Mouse (Mus musculus): ENCODE measurements at regions not wholly inside any gene's neighbourhood (a gene's known extent, or its start where the extent isn't known, plus 50 kb on each side); places are given as distances from the start of the nearest gene placed in this dataset.

DNA sequence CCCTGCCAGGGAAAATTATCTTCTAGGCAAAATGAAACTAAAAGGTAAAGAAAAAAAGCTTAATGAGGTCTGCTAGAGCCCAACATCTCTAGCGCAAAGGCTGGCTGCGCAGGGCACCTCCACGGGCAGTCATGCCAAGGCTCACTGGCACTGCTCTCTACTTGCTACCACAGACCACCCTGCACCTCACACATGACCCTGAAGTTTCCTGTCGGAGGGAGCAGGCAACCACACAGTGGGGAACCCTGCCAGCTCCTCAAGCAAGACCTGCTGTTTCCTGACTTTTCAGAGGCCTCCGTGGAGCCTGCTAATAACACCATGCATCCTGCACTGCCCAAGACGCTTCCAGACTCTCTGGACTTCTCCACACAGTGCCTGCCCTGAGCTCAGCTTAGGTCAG, 182.3 kb downstream of the Mroh4 start:
- TF ChIP-seq CTCF (IDR thresholded peaks at IDR 0.05; ENCODE audit: low read depth) (no peak), EP300 (IDR thresholded peaks at IDR 0.05; ENCODE audit: low read depth) (no peak)
